Mouse (Mus musculus): ENCODE measurements around the gene Syne1.

The Syne1 gene

GRCm38 (mm10) chr10:5141471-5141870 is 409.8 kb downstream of the Syne1 start:
- DNase-seq (ENCODE audit: low read depth): no peak

GRCm38 (mm10) chr10:5139932-5140264 is 411.4 kb downstream of the Syne1 start:
- DNase-seq (ENCODE audit: low read depth): no peak

- no peak for DNase-seq (ENCODE audit: low read depth)
Measured at GRCm38 (mm10) chr10:5139246-5139931, 411.9 kb downstream of the Syne1 start.

DNA sequence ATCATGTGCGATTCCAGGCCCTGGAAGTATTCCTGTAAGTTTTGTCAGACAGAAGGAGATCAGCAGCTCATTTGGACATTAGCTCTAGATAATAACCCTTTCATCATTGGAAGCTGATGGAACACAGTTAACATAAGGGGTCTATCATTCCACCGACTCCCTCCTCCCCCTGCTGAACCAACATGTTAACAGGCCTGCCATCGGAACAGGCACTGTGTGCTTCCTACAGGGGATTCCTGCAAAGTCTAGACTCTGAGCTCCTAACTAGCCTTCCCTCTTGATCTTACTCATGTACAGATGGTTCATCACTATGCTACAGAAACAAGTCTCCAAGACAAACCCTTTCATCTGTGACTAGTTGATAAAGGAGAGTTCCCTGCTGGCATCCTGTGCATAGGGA is 419.2 kb downstream of the Syne1 start:
- DNase-seq (ENCODE audit: low read depth): no peak

DNA sequence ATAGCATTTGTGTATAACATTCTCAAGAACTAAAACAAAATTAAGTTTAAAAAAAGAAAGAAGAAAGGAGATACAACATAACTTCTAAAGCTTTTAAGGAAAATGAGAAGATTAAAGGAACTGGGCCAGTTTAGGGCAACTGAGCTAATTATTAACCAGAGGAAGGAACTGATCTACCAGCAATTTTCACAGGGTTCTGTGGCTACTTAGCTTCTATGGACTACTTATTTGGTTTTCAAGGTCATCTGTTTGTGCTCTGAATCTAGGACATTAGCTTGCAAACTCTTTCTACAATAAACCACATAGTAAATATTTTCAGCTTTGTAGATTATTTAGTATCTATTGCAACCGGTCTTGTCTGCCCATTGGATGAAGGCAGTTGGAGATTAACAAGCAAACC is 420.8 kb downstream of the Syne1 start:
- no peak for DNase-seq (ENCODE audit: low read depth)

DNA sequence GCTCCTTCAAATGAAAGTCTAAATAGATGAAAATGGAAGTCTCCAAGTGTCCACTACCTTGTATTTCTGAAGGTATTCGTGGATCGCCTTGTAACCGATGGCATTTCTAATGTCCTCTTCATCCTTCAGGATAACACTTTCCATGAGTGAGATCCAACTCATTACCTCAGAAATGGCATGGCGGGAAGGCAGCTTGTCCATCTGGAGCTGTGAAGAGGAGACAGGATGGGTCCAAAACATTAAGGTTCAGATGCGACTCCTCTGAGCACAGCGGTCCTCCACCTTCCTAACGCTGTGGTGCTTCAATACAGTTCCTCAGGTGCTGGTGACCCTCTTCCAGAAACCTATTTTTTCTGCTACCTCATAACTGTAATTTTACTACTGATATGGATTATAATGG is 426.5 kb downstream of the Syne1 start:
- no peak for DNase-seq (ENCODE audit: low read depth)

DNA sequence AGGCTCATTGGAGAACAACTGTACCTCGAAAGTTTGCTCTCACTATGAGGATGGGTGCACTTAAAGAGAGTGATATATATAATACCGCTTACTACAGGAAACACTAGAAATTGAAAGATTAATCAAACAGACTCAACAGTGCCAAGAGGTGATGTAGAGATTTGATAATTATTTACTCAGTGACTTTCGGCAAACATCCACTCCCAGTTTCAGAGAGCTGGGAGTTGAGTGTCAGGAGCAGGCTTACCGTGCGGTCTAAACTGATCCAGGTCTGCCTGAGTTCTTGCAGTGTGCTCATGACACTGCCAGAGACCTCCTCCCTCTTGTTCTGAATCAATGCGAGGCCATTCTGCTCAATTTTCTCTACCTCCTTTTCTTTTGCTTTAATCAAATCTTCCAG is 434.6 kb downstream of the Syne1 start:
- no peak for DNase-seq (ENCODE audit: low read depth)

- DNase-seq (ENCODE audit: low read depth): no peak
Measured at GRCm38 (mm10) chr10:5116155-5116554, 435.1 kb downstream of the Syne1 start.

DNA sequence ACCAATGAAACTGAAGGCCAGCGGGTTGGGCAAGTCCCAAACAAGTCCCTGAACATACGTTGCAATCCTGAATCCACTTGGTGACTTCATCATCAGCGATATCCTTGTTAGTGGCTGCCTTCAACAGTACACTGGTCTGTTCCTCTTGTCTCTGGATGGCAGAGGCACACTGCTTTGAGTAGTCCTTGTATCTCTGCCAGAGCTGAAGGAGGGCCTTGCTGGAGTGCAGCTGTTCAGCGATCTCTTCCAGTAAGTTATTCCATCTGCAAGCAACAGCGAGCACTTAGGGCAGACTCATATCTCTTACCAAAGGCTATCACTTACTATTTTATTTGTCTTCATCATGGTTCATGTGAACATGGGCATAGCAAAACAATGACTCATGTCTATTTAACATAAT is 440.5 kb downstream of the Syne1 start:
- DNase-seq (ENCODE audit: low read depth): no peak

- DNase-seq (ENCODE audit: low read depth): no peak
Measured at GRCm38 (mm10) chr10:5097754-5098137, 453.5 kb downstream of the Syne1 start.

GRCm38 (mm10) chr10:5096996-5097753 is 454.1 kb downstream of the Syne1 start:
- no peak for DNase-seq (ENCODE audit: low read depth)

DNA sequence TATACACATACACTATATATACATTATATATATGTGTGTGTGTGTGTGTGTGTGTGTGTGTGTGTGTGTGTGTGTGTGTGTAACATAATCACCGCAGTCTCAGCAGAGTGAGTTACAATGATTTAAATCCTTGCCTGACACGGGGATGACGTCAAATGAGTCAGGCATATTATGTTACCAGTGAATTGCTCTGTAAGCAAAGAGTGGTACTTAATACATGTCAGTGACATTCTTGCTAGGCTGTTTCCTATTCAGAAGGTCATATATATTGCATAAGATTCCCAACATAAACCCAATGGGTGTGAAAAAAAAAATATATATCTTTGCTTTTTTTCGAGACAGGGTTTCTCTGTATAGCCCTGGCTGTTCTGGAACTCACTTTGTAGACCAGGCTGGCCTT is 462.1 kb downstream of the Syne1 start:
- no peak for DNase-seq (ENCODE audit: low read depth)

- DNase-seq (ENCODE audit: low read depth): no peak
Measured at GRCm38 (mm10) chr10:5087336-5087735, 463.9 kb downstream of the Syne1 start.

DNA sequence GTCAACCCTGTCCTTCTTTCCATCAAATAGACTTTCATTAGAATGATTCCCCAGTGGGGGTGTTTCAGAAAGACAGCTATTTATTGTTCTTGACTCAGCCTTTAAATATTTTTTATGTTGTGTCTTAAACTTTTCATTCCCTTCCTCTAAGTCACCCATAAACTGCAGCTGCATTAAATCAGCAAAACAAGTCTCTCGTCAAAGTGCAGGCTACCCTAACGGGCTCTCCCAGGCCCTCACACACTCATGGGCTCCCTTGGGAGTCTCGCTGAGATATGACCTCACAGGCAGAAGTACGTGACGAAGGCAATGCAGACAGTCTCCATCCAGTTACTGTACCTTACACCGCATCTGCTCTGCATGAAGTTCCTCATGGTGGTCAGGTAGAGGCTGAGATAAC is 465.0 kb downstream of the Syne1 start:
- no peak for DNase-seq (ENCODE audit: low read depth)

- no peak for DNase-seq (ENCODE audit: low read depth)
Measured at GRCm38 (mm10) chr10:5085792-5086191, 465.5 kb downstream of the Syne1 start.

DNA sequence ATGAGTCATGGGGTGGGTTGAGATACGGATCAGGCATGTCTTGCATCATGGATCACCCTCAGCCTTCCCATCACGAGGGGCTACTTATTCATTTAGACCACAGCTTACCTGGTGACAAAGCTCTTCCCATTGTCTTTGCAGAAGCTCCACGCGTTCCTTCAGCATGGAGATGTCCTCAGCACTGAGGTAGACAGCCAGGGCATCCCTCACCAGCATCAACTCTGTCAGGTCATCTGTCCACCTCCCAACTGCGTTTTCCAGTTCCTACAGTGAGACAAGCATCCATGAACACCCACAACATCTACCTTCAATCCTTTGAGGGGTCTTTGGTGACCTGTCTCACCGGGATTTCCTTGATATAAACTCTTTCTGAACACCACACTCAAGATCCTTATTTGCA is 467.6 kb downstream of the Syne1 start:
- DNase-seq (ENCODE audit: low read depth): no peak

GRCm38 (mm10) chr10:5079945-5080468 is 471.3 kb downstream of the Syne1 start:
- peak; percentile 58 for DNase-seq (ENCODE audit: low read depth)

- DNase-seq (ENCODE audit: low read depth): no peak
Measured at GRCm38 (mm10) chr10:5075724-5076123, 475.6 kb downstream of the Syne1 start.

DNA sequence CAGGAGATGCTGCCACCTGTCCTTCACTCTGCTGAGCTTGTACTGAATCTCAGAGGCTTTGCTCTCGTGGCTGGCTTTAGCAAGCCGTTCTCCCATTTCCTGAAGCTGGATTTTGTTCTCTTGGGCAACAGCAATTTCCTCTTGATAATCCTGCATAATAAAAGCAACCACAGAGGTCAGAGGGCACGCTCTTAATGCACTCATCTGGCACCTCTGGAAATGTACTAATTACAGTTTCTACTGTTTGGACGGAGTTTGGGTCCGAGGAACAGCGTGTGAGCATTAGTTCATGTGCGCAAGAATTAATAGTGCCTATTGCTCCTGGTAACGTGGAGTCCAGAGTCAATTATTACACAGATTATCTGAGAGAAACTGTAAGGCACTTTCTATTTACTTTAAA is 479.2 kb downstream of the Syne1 start:
- DNase-seq (ENCODE audit: low read depth): no peak

DNA sequence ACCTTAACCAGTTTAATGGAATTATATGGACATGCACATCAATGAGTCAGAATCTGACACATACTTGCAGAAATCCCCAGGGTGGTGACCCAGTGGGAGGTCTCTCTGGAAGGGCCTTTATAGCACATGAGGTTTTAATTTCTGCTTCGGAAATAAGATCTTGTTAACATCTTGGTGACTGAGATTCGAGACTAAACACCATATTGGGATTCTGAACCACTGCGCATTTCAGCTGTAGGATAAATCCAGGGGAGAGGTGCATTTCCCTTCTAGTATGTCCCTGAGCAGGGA is 480.4 kb downstream of the Syne1 start:
- no peak for DNase-seq (ENCODE audit: low read depth)

DNA sequence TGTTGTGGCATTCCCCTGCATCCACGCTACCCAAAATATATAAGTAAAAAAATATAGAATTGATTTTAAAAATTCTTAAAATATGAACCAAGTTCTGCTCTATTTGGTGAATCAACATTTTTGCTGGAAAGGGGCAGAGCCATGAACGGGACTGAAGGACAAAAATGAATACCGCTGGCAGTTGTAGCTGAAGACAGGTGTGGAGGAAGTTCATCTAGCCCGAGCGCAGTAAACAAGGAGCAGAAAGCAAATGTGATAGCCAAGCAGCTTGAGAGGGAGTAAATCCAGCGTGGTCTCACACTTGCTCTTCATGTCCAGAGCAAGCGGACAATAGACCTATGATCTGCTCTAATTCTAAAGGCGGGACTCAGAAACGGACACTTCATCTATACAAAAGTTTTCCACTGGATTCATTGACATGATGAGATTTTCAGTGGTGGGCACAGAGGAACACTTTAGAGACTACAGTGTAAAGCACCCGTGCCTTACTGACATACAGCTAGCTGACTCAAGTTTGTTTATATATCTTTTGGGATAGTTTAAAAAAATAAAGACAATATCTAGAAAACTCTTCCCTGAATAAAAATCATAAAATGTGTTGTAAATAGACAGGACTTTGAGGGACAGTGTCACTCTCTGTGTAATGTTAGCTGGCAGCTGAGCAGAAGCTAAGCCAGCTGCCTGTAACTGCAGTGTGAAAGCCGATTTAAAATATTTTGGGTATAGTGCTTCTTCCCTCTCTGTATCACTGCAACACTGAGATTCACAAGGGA is 480.9 kb downstream of the Syne1 start:
- no peak for DNase-seq (ENCODE audit: low read depth)

- no peak for DNase-seq (ENCODE audit: low read depth)
Measured at GRCm38 (mm10) chr10:5068676-5069265, 482.5 kb downstream of the Syne1 start, which contains the start of gene Gm10097. Gm10097 (plus strand) TSS chr10:5069192.

GRCm38 (mm10) chr10:5067113-5067512 is 484.2 kb downstream of the Syne1 start:
- DNase-seq (ENCODE audit: low read depth): no peak

Data from naive thymus-derived CD4-positive, alpha-beta T cell, adult 2 months (primary cell).